In genomic region chr10:67430805-67431204, GRCm38 (mm10) we compare ENCODE assay signal across 27 mouse cellular contexts.
DNase-seq lines count a peak whose midpoint lies in the region; ATAC-seq and TF ChIP-seq lines count a peak whose summit lies in the region.
"Had no signal": no experiment of that assay in that cellular context is flagged by ENCODE, and none has a peak within 500 bp of the region (broad histone marks: within the 10 kb centered on the region; RNA-seq: fewer than 3 reads in every experiment).

No protein-coding gene starts in this region.

- 72% methylated on average over 2 of the region's 2 CpGs for WGBS in lung, postnatal 0 days
- 93% methylated on average over 2 of the region's 2 CpGs for WGBS in forebrain, embryonic 11.5 days

- peak; percentile 17 for DNase-seq in lung, postnatal 0 days (ENCODE audit: low spot score)
- no peak for DNase-seq in lung, postnatal 10 days
- no peak for DNase-seq in heart, postnatal 25 days (ENCODE audit: low spot score)
- DNase-seq in forebrain, embryonic 11.5 days (ENCODE audit: low spot score), result no peak
- no peak for DNase-seq in heart, postnatal 36 days
- DNase-seq: adrenal gland, postnatal 14 days; cerebellum, adult 11 months; cerebellum, adult 9-10 months; forebrain, postnatal 0 days; gastrocnemius, postnatal 10 days; heart, postnatal 14 days; kidney, adult 11 months; kidney, postnatal 25 days; lung, postnatal 4 days; midbrain, embryonic 14.5 days; spleen, adult 18-20 months; thymus, postnatal 4 days had no signal

- no peak overlapping the region for H3K4me3 ChIP-seq in lung, postnatal 0 days (ENCODE audit: low read depth, low read length)
- H3K4me3 ChIP-seq in forebrain, embryonic 11.5 days (ENCODE audit: low read depth, low read length), result no peak overlapping the region
- H3K4me3 ChIP-seq: erythroblast, embryonic 14.5 days; forebrain, embryonic 12.5 days; hindbrain, embryonic 12.5 days; layer of hippocampus, adult 2 months; left cerebral cortex, adult 2 months; limb, embryonic 13.5 days; lung, embryonic 15.5 days had no signal

- no peak for TF ChIP-seq EP300 in lung, postnatal 0 days (IDR thresholded peaks at IDR 0.05)

- H3K4me2 ChIP-seq in lung, postnatal 0 days (replicated peaks; ENCODE audit: low read depth, low read length), result no peak overlapping the region
- H3K4me2 ChIP-seq in forebrain, embryonic 11.5 days (ENCODE audit: low read depth, low read length, severe bottlenecking), result no peak overlapping the region
- H3K4me2 ChIP-seq: forebrain, embryonic 12.5 days; hindbrain, embryonic 12.5 days; limb, embryonic 13.5 days; liver, embryonic 11.5 days; lung, embryonic 15.5 days had no signal

- no peak for TF ChIP-seq CTCF in lung, postnatal 0 days (IDR thresholded peaks at IDR 0.05)

- ATAC-seq in lung, postnatal 0 days, result no peak
- ATAC-seq in granulocyte monocyte progenitor cell, adult 5-6 weeks (replicated peaks; ENCODE audit: poor library complexity, severe bottlenecking), result peak; percentile 97
- ATAC-seq in monocyte, adult 5-6 weeks (replicated peaks; ENCODE audit: insufficient number of reproducible peaks, low FRiP score, low TSS enrichment, poor library complexity, severe bottlenecking), result peak; percentile 80
- no peak for ATAC-seq in forebrain, embryonic 11.5 days (replicated peaks; ENCODE audit: low FRiP score)
- ATAC-seq: forebrain, postnatal 0 days had no signal

- H3K27ac ChIP-seq in lung, postnatal 0 days (ENCODE audit: low read length), result no peak overlapping the region
- no peak overlapping the region for H3K27ac ChIP-seq in forebrain, embryonic 11.5 days (ENCODE audit: low read depth, low read length)
- H3K27ac ChIP-seq: forebrain, embryonic 12.5 days; hindbrain, embryonic 12.5 days; layer of hippocampus, adult 2 months; left cerebral cortex, adult 2 months; limb, embryonic 13.5 days; lung, embryonic 15.5 days had no signal

- H3K4me1 ChIP-seq in lung, postnatal 0 days (ENCODE audit: insufficient read depth, low read depth, low read length), result no peaks in the 10 kb centered on the region
- peaks cover 3% of the 10 kb centered on the region; the same call in 1 of the 2 replicates for H3K4me1 ChIP-seq in forebrain, embryonic 11.5 days (replicated peaks; ENCODE audit: control insufficient read depth, insufficient read depth, low read length)
- H3K4me1 ChIP-seq: hindbrain, embryonic 12.5 days; limb, embryonic 13.5 days; lung, embryonic 15.5 days had no signal

- H3K9ac ChIP-seq in lung, postnatal 0 days (replicated peaks; ENCODE audit: low read depth), result no peak overlapping the region
- no peak overlapping the region for H3K9ac ChIP-seq in forebrain, embryonic 11.5 days (ENCODE audit: low read length)
- H3K9ac ChIP-seq: forebrain, embryonic 12.5 days; forebrain, postnatal 0 days; hindbrain, embryonic 12.5 days; limb, embryonic 13.5 days; lung, embryonic 15.5 days had no signal

- H3K27me3 ChIP-seq in lung, postnatal 0 days (replicated peaks; ENCODE audit: insufficient read depth, low read length), result no peaks in the 10 kb centered on the region
- no peaks in the 10 kb centered on the region for H3K27me3 ChIP-seq in forebrain, embryonic 11.5 days (ENCODE audit: control insufficient read depth, insufficient read depth, low read length)
- H3K27me3 ChIP-seq: forebrain, embryonic 12.5 days; hindbrain, embryonic 12.5 days; limb, embryonic 13.5 days; lung, embryonic 15.5 days had no signal

- intact Hi-C loops in heart, postnatal 25 days (cut with DNase I), result no loop called here
- intact Hi-C loops in heart, postnatal 36 days (cut with DNase I), result no loop called here

- no peaks in the 10 kb centered on the region for H3K36me3 ChIP-seq in lung, postnatal 0 days (ENCODE audit: insufficient read depth, low read length)
- no peaks in the 10 kb centered on the region for H3K36me3 ChIP-seq in forebrain, embryonic 11.5 days (ENCODE audit: control insufficient read depth, insufficient read depth, low read length)
- H3K36me3 ChIP-seq: forebrain, embryonic 12.5 days; hindbrain, embryonic 12.5 days; limb, embryonic 13.5 days; lung, embryonic 15.5 days had no signal

- H3K9me3 ChIP-seq in lung, postnatal 0 days (ENCODE audit: low read length), result no peaks in the 10 kb centered on the region
- no peaks in the 10 kb centered on the region for H3K9me3 ChIP-seq in forebrain, embryonic 11.5 days (ENCODE audit: control insufficient read depth, low read length)
- H3K9me3 ChIP-seq: forebrain, embryonic 12.5 days; hindbrain, embryonic 12.5 days; limb, embryonic 13.5 days; lung, embryonic 15.5 days had no signal

Comparison
In these comparisons a context has a peak if more than half of its experiments do, and no peak if none do; other contexts are left out.
1. ATAC-seq: peak in granulocyte monocyte progenitor cell, adult 5-6 weeks (single experiment) and monocyte, adult 5-6 weeks (single experiment); none in lung, postnatal 0 days (single experiment) and forebrain, embryonic 11.5 days (single experiment).